Mouse (Mus musculus): Measurements from ENCODE around the gene Kcnmb1.

The Kcnmb1 gene

GRCm38 (mm10) chr11:33944067-33944785 is 18.6 kb upstream of the Kcnmb1 start:
- DNase-seq (ENCODE audit: low read depth, low spot score) = no peak

- no peak for DNase-seq (ENCODE audit: low read depth, low spot score)
Observed at GRCm38 (mm10) chr11:33944786-33945328, 18.0 kb upstream of the Kcnmb1 start.

GRCm38 (mm10) chr11:33946501-33946900 is 16.3 kb upstream of the Kcnmb1 start:
- DNase-seq (ENCODE audit: low read depth, low spot score) = no peak

GRCm38 (mm10) chr11:33951155-33951554 is 11.7 kb upstream of the Kcnmb1 start:
- DNase-seq (ENCODE audit: low read depth, low spot score) = no peak

- no peak for DNase-seq (ENCODE audit: low read depth, low spot score)
Observed at GRCm38 (mm10) chr11:33951684-33952625, 10.9 kb upstream of the Kcnmb1 start.

GRCm38 (mm10) chr11:33955982-33956381 is 6.8 kb upstream of the Kcnmb1 start:
- no peak for DNase-seq (ENCODE audit: low read depth, low spot score)

GRCm38 (mm10) chr11:33956623-33957022 is 6.2 kb upstream of the Kcnmb1 start:
- no peak for DNase-seq (ENCODE audit: low read depth, low spot score)

GRCm38 (mm10) chr11:33957595-33957994 is 5.2 kb upstream of the Kcnmb1 start:
- DNase-seq (ENCODE audit: low read depth, low spot score) = no peak

- peak; percentile 9 for DNase-seq (ENCODE audit: low read depth, low spot score)
Observed at GRCm38 (mm10) chr11:33958713-33959112, 4.1 kb upstream of the Kcnmb1 start.

GRCm38 (mm10) chr11:33962178-33962577 is 635 bp upstream of the Kcnmb1 start:
- DNase-seq (ENCODE audit: low read depth, low spot score) = no peak

GRCm38 (mm10) chr11:33965380-33965779 is 2.6 kb downstream of the Kcnmb1 start:
- DNase-seq (ENCODE audit: low read depth, low spot score) = no peak

- DNase-seq (ENCODE audit: low read depth, low spot score) = no peak
Observed at GRCm38 (mm10) chr11:33967708-33968107, 4.9 kb downstream of the Kcnmb1 start.

GRCm38 (mm10) chr11:33969199-33969598 is 6.4 kb downstream of the Kcnmb1 start:
- DNase-seq (ENCODE audit: low read depth, low spot score) = no peak

- DNase-seq (ENCODE audit: low read depth, low spot score) = peak; percentile 6
Observed at GRCm38 (mm10) chr11:33972114-33972513, 9.3 kb downstream of the Kcnmb1 start.

- no peak for DNase-seq (ENCODE audit: low read depth, low spot score)
Observed at GRCm38 (mm10) chr11:33974341-33975040, 11.7 kb downstream of the Kcnmb1 start.

- no peak for DNase-seq (ENCODE audit: low read depth, low spot score)
Observed at GRCm38 (mm10) chr11:33975121-33975520, 12.3 kb downstream of the Kcnmb1 start.

- no peak for DNase-seq (ENCODE audit: low read depth, low spot score)
Observed at GRCm38 (mm10) chr11:33980146-33980545, 17.3 kb downstream of the Kcnmb1 start.

GRCm38 (mm10) chr11:33986525-33986924 is 23.7 kb downstream of the Kcnmb1 start:
- DNase-seq (ENCODE audit: low read depth, low spot score) = no peak

- no peak for DNase-seq (ENCODE audit: low read depth, low spot score)
Observed at GRCm38 (mm10) chr11:33990002-33990401, 27.2 kb downstream of the Kcnmb1 start.

GRCm38 (mm10) chr11:33992938-33993337 is 30.1 kb downstream of the Kcnmb1 start, which contains the start of gene Kcnip1:
Kcnip1 (minus strand) TSS chr11:33993152.
- DNase-seq (ENCODE audit: low read depth, low spot score) = no peak

- no peak for DNase-seq (ENCODE audit: low read depth, low spot score)
Observed at GRCm38 (mm10) chr11:33993496-33993895, 30.7 kb downstream of the Kcnmb1 start.

- no peak for DNase-seq (ENCODE audit: low read depth, low spot score)
Observed at GRCm38 (mm10) chr11:33998244-33998643, 35.4 kb downstream of the Kcnmb1 start.
